Mouse (Mus musculus) frontal cortex, postnatal 10 days (tissue): ENCODE results near the gene Rad9a.

ENCODE experiments used
- DNase-seq, 2 experiments: peaks; one replicate each; pipeline ENCODE4 v3.0.0; 2022; ENCODE audit warnings: low spot score in 2 of 2, mixed read lengths in 1 of 2

Rad9a gene

GRCm38 (mm10) chr19:4147022-4147405, 54.4 kb downstream of the Rad9a start:
- no peak for DNase-seq

- DNase-seq = no peak
Measured at GRCm38 (mm10) chr19:4146366-4147021, 55.0 kb downstream of the Rad9a start.

GRCm38 (mm10) chr19:4145936-4146335, 55.5 kb downstream of the Rad9a start:
- DNase-seq = no peak
